Mouse (Mus musculus) cerebellum, adult 11-12 months (tissue): ENCODE data around the gene Vmn1r56.
"Not testable (repeated sequence)": the region's sequence is repeated elsewhere in the genome, so short reads cannot be mapped to it uniquely, and the experiment has no call there.

ENCODE experiments used
- DNase-seq: peaks from one replicate; pipeline ENCODE4 v3.0.0; 2022

The Vmn1r56 gene

GRCm38 (mm10) chr7:5196647-5197046 lies at the start of gene Vmn1r56:
Vmn1r56 (minus strand) TSS chr7:5196747.
- DNase-seq, result not testable (repeated sequence)

- not testable (repeated sequence) for DNase-seq
These were observed 21.6 kb upstream of the Vmn1r56 start, which contains the start of gene Vmn1r57 for GRCm38 (mm10) chr7:5218193-5218592. Vmn1r57 (plus strand) TSS chr7:5218493.

DNA sequence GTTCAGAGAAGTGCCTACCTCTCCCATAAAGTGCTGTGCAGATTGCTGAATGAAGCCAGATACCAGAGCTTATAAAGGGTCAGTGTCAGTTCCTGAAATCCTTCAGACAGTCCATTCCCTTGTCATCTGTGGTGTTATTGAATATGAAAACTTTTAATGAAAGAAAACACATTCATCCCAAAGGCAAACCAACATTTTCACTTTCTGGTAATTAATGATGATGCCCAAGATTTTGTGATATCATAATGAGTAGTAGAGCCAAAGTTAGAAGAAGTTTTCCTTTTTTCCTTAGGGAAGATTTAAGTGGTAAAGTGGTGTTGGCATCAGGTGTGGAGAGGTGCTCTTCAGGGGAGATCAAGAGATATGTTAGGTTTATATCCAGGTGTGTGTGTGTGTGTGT lies 47.0 kb downstream of the Vmn1r56 start, which contains the start of gene Vmn1r55:
Vmn1r55 (minus strand) TSS at position 101 of the 400 bp plus-strand sequence.
- DNase-seq, result not testable (repeated sequence)
